Mouse (Mus musculus) adrenal gland, postnatal 0 days (tissue): ENCODE measurements around the gene Tymp. TPM values are rescaled to one million over a fixed set of nuclear protein-coding genes. Genes with fewer than 3 reads are reported as not detected.

ENCODE experiments used
- polyA plus RNA-seq: library from polyadenylated mRNA; unstranded; fragments of >200 nt; fragmentation: Nextera tagmentation; extraction: Ambion mirVana; gene quantifications from 2 replicates; pipeline ENCODE4 v1.2.1, GENCODE M21; 2015

Gene Tymp
- polyA plus RNA-seq = 1.3 and 2.4 TPM in 2 replicates

DNA sequence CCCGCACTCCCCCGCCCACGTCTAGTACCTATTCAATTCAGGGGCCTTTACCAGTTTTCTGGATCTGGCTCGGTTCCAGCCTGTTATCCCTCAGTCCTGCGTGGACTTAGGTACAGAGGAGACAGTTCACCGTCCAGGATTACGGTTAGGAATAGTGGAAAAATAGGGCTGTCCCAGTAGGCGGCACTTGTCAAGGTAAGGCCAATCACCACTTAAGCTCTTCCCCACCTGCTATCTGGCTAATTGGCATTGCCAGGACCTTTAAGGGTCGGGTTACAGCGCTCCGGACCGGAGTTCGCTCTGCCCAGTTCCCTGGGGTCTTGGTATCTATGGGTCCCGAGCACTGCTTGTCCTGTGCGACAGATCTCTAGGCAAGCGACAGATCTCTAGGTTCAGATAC lies at the start of gene Tymp:
Tymp (minus strand) TSS at position 83 of the 400 bp plus-strand sequence.

DNA sequence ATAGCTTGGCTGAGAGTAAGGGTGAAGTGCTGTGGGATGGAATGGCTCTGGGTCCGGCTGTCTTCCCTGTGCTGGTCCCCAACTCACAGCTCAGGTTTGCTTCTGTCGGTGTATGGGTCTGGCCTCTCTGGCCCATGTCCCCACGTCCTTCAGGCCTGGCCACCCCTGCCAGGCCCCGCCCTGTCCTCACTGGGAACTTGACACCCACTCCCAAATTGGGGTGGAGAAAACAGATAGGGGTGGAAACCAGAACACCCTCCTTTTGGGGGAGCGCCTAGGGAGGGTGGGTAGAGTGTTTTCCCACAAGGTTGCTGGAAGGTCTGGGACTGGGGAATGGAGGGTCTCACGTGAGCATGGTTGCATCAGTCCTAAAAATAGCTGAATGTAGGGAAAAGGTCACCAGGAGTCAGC lies 48.9 kb upstream of the Tymp start, which contains the start of gene Cpt1b:
Cpt1b (minus strand) TSS at position 153 of the 411 bp plus-strand sequence.

DNA sequence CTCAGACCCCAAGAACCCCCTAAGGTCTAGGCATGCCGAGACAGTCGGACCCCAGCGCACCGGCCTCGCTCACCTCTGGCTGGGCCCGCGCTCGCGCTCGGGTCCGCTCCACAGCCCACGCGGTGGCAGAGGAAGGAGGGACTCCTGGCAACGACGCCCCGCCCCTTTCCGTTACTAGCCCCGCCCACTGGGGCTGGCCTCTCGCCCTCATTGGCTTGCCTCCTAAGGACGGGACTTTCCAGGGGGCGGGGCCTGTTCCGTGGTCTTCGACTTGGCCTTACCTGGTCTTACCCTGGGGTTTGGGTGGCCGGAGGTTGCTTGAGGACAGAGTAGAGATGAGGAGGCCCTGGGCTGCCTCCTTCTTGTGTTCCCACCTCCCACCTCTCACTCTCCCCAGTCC lies 33.3 kb upstream of the Tymp start, which contains the start of gene Syce3:
Syce3 (minus strand) TSS at position 386 of the 400 bp plus-strand sequence.

DNA sequence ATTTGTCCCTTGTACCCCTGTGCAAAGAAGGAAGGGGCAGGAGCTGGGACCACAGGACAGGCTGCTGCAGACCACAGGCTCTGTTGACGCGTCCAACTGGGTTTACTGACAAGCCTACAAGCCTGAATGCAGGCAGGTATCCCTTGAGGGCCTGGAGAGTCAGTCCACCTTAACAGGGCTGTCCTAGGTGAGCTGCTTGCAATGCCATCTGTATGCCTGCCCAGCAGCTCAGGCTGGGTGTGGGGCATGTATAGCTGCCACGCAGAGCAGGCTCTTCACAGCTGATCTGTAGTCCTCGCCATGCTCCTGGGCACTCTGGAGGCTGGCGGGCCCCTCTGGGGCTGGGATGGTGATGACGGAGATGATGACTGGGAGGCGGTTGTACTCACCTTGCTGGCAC lies 7.8 kb upstream of the Tymp start, which contains the start of gene Klhdc7b:
Klhdc7b (plus strand) TSS at position 301 of the 400 bp plus-strand sequence.

DNA sequence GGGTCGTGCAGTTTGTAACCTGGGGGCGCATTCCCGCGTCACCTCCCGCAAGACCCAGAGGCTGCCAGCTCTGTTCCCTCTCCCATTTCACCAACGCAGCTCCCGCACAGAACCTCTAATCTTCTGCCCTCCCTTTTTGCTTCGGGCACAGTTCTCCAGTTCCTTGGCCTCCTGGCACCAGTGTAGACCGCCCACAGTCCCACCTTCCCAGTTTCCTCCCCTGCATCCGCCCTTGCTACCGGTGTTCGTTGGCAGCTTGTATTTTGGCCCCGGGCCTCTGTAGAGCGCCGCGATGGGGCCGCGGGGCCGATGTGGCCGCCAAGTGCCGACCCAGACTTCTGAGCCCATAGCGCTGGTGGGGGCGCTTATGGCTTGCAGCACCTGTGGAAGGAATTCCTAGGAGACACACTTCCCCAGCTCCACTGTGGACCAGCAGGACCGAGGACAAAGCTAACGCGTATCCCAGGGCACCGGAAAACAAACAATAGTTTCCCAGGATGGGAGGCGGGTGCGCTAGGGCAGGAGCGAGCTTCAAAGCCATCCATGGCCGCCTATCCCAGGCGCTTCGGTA lies 2.1 kb upstream of the Tymp start, which contains the start of gene Odf3b:
Odf3b (minus strand) TSS at position 452 of the 571 bp plus-strand sequence.

DNA sequence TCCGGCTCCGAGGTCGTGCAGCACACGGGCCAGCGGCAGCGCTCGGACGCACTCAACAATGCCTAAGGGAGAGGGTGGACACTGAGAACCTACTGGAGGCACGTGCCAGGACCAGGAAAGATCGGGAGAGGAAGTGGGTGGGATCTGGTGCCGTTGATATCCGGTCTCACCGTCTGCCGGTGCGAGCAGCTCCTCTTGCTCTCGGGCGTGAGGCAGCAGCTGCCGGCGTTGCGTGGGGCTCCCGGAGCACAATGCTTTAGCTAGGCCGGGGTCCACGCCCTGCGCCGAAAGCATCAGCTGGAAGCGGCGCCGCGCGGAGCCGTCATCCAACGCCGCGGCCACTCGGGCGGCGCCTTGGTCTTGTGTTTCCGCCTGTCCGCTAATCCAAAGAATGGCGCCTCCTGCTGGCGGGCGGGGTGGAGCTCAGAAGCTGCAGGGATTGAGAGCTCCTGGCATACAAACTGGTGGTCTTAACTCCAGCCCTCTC lies 3.0 kb downstream of the Tymp start, which contains the start of gene Sco2:
Sco2 (minus strand) TSS at position 85 of the 487 bp plus-strand sequence.

DNA sequence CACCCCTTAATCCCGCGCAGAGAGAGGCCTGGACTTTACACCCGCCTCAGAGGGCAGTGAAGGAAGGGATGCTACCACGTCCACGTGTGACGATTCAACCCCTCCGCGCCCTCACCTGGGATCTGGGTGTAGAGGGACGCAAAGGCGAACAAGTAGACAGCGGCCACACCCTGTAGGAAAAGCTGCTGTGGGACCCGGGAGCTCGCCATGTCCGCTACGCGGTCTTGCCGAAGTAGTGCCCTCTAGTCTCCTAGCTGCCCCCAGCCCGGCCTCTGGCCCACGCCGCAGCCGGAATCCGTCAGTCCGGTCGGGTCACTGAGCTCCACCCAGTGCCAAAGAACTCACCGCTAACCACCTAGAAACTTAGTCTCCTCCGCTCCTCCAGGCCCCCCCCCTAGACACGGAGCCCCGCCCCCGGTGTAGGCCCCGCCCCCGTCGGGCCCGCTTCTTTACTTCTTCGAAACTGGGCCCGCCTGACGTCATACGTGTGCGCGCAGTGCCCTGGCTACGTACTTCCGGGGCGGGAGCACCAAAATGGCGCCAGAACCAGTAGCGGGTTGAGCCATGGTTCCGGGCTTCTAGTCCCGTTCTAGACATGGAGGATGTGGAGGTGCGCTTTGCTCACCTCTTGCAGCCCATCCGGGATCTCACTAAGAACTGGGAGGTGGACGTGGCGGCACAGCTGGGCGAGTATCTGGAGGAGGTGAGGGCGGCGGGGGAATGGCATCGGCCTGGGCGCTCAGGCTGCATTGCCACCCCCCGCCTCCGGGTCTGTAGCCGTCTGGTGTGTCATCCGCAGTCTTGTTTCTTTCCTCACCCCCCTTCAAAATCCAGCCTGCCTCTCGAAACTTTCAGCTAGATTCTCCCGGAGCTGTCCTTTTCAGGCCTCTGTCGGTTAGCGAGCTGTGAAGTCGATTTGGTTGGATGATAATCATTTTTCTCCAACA lies 21.3 kb downstream of the Tymp start, which contains the start of the genes Lmf2 and Ncaph2:
Lmf2 (minus strand) TSS at position 419 of the 947 bp plus-strand sequence.
Ncaph2 (plus strand) TSS at position 479 of the 947 bp plus-strand sequence.

DNA sequence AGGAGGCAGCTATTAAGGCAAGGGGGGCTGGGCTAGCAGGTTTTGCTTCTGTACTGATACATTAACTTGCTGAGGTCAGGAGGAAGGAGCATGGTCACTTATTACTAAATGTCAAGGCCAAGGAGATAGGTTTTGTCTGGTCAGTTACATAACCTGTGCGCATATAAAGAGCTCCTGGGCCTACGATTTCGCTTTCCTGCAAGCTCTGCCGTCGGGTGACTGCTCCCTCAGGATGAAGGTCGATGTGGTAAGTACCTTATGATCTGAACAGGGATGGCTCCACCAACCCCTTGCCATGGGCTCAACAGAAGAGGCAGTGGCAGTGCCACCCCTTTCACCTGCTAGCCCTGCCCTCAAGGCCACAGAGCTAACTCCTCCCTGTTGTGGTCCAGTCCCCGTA lies 42.6 kb downstream of the Tymp start, which contains the start of gene Miox:
Miox (plus strand) TSS at position 128 of the 400 bp plus-strand sequence.

DNA sequence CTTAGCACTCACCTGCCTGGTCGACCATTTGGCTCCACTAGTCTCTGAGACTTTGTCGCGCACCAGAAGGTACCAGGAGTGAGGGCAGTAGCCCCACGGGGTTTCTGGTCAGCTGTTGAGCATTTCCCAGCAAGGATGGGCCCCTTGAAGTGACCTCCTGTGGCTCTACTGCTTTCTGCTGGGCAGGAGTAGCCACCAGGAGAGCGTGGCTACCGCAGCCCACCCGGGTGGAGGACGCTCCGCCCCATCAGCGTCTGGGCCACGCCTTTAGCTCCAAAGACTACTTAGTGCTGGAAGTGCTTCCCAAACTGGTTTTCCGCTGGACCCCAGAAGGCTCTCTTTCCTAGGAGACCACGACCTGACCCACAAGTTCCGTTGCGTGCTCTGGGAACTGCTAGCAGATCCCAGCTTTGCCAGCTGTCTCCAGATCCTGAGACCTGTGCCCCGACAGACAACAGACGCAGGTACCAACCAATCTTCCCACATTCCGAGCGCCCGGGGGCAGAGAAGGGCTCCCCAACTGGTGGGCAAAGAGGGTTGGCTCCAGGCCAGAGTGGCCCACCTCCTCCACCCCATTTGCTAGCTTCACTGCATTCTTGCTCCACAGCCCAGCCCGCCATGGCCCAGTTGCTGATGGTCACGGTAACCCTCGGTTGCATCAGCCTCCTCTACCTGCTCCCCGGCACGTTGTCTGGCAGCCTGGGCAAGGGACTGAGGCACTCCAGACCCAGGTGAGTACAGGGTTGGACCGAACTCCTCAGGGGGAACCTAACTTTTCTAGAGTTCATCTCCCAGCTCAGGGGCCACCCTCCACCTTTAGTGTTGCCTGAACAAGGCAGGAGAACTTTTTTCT lies 53.9 kb downstream of the Tymp start, which contains the start of gene Adm2:
Adm2 (plus strand) TSS at position 51 of the 853 bp plus-strand sequence.

Other genes with a start within 250 kb of the Tymp start
- 12.6 and 15.6 TPM in 2 replicates for gene Hdac10, start 248.3 kb downstream of the Tymp start, polyA plus RNA-seq
- 6.6 and 7.4 TPM in 2 replicates for gene Mapk12, start 236.3 kb downstream of the Tymp start, polyA plus RNA-seq
- 6.2 and 8.2 TPM in 2 replicates for gene Mapk11, start 227.4 kb downstream of the Tymp start, polyA plus RNA-seq
- gene Plxnb2, start 196.3 kb downstream of the Tymp start, polyA plus RNA-seq = 70.4 and 71.3 TPM in 2 replicates
- gene Dennd6b, start 180.5 kb downstream of the Tymp start, polyA plus RNA-seq = 6.5 and 8.6 TPM in 2 replicates
- gene Ppp6r2, start 165.5 kb downstream of the Tymp start, polyA plus RNA-seq = 22.2 and 28.0 TPM in 2 replicates
- gene Sbf1, start 61.7 kb downstream of the Tymp start, polyA plus RNA-seq = 27.9 and 28.9 TPM in 2 replicates
- gene Adm2, start 54.3 kb downstream of the Tymp start, polyA plus RNA-seq = not detected in 2 replicates
- 0.91 and 1.5 TPM in 2 replicates for gene Miox, start 42.6 kb downstream of the Tymp start, polyA plus RNA-seq
- gene Lmf2, start 21.4 kb downstream of the Tymp start, polyA plus RNA-seq = 29.0 and 38.5 TPM in 2 replicates
- 106 and 112 TPM in 2 replicates for gene Ncaph2, start 21.3 kb downstream of the Tymp start, polyA plus RNA-seq
- gene Sco2, start 3.2 kb downstream of the Tymp start, polyA plus RNA-seq = 5.9 and 6.7 TPM in 2 replicates
- gene Odf3b, start 2.2 kb upstream of the Tymp start, polyA plus RNA-seq = 0.16 and 0.48 TPM in 2 replicates
- not detected in 2 replicates for gene Klhdc7b, start 7.9 kb upstream of the Tymp start, polyA plus RNA-seq
- 0.46 and 1.8 TPM in 2 replicates for gene Syce3, start 33.5 kb upstream of the Tymp start, polyA plus RNA-seq
- gene Cpt1b, start 48.8 kb upstream of the Tymp start, polyA plus RNA-seq = 1.1 and 1.4 TPM in 2 replicates
- 1.2 and 2.9 TPM in 2 replicates for gene C730034F03Rik, start 52.5 kb upstream of the Tymp start, polyA plus RNA-seq
- not detected in 2 replicates for gene Gm44502, start 52.7 kb upstream of the Tymp start, polyA plus RNA-seq
- 48.1 and 65.3 TPM in 2 replicates for gene Chkb, start 52.9 kb upstream of the Tymp start, polyA plus RNA-seq
- gene Mapk8ip2, start 76.9 kb upstream of the Tymp start, polyA plus RNA-seq = 9.4 and 18.1 TPM in 2 replicates
- 21.2 and 25.4 TPM in 2 replicates for gene Arsa, start 100.4 kb upstream of the Tymp start, polyA plus RNA-seq
- 1.6 and 2.0 TPM in 2 replicates for gene Shank3, start 122.6 kb upstream of the Tymp start, polyA plus RNA-seq
- gene Acr, start 191.3 kb upstream of the Tymp start, polyA plus RNA-seq = 0.43 TPM in 2 replicates
- gene Rabl2, start 214.9 kb upstream of the Tymp start, polyA plus RNA-seq = 21.2 and 23.0 TPM in 2 replicates